Mouse (Mus musculus) urinary bladder, adult 18-20 months (tissue): ENCODE measurements around the gene Vps72.
A peak's percentile ranks its signal among the peaks of the same experiment; 100 is the strongest.
"Not testable (repeated sequence)": the region's sequence is repeated elsewhere in the genome, so short reads cannot be mapped to it uniquely, and the experiment has no call there.

Experiments used
- DNase-seq, 2 experiments: peaks; one replicate each; pipeline ENCODE4 v3.0.0; 2022; ENCODE audit warnings: low spot score in 2 of 2, mixed read lengths in 2 of 2

Vps72 gene

GRCm38 (mm10) chr3:95133680-95134101, 22.9 kb downstream of the Vps72 start, which contains the start of the genes Scnm1 and Lysmd1:
TSS of gene Scnm1 (minus strand) at chr3:95134011.
TSS of gene Lysmd1 (plus strand) at chr3:95134088.
- peak; percentile 52 to 86 for DNase-seq

DNA sequence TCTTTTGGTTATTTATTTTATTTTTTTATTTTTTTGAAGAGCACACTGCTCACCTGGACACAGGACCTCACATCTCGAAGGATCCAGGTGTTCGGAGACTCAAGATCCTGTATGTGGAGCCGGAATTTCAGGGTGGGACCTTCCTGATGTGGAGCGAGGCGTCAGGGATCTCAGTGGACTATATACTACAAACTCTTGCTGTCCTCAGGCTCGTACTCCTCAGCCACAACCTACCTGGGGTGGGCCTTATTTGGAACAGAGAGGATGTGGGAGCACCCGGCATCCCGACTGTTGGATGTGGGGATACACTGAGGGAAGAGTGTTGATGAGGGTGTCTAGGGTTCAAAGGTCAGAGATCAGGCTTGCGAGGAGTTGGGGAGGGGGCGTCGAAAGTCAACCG, 23.3 kb downstream of the Vps72 start:
- DNase-seq, result not testable (repeated sequence)

DNA sequence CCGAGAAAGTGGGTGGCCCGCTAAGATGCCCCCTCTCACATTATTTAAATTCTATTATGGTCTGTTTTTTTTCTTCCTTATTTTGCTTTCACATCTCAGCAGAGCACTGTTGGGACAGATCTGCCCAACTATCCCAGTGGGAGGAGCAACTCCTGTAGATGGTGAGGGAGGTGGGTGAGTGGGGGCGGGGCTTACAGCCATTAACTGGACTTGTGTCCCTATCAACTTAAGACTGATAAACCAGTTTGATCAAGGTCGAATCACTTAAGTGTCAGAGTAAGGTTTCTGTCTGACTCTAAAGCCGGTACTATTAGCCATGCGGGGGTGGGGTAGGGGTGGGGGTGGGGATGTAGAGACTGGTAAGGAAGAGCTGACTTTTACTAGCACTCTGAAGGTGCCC, 24.2 kb downstream of the Vps72 start:
- peak in 1 of 2 experiments; percentile 53 for DNase-seq

DNA sequence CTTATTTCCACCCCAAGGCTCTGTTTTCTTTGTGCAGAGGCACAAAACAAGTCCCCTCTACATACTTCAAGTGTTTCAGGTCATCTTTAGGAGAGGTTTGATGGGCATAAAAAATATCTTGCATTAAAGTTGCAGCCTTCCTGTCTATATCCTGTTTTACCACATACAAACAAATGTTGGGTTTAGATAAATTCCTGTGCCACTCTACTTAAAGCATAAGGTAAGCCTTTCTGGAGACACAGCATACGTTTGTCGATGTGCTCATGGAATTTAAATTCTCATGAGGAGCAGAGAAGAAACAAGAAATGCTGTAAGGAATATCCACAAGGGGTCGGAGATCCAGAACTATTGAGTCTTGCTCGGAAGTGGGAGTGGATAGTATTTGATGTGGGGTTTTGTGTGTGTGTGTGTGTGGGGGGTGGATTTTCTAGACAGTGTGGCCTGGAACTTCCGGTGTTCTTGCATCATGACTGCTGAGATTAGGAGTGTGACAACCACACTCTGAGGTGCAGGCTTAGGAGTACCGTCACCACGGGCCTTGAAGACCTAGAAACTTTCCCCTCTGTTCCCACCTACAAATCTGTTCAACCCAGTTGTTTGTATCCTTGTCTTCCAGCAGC, 24.7 kb downstream of the Vps72 start:
- DNase-seq, result no peak

- DNase-seq, result no peak
Observed at GRCm38 (mm10) chr3:95136336-95136735, 25.5 kb downstream of the Vps72 start.

DNA sequence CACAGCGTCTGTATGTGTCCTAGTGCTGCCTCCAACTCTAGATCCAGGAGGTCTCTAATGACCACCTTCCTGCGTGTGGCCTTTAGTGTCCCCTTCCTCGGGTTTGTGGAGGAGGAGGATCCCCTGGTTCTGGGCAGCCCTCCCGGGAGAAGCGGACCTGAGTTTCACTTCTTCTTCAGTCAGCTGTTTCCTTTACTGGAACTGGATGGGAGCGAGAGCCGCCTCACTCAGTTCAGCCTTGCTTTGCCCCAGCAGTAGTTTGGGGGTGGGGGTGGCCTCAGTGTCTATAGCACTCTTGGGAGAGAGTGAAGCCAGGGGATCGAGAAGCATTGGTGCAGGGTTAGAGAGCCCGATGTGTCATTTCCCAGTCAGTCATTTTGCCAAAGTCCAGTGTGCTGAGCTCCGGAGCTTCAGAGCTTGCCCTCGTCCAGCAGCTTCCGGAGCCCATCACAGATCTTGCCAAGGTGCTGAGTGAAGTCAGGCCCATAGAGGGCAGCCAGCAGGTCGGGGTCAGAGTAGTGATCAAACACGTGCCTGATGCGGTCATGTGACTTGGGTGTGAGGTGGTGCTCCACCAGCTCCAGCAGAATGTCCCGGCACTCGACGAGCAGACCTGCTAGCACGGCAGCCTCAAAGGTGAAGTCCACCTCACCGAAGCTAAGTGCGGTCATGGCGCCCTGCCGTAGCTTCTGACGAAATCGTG, 28.9 kb downstream of the Vps72 start:
- DNase-seq, result no peak

GRCm38 (mm10) chr3:95140289-95140595, 29.4 kb downstream of the Vps72 start:
- DNase-seq, result no peak

DNA sequence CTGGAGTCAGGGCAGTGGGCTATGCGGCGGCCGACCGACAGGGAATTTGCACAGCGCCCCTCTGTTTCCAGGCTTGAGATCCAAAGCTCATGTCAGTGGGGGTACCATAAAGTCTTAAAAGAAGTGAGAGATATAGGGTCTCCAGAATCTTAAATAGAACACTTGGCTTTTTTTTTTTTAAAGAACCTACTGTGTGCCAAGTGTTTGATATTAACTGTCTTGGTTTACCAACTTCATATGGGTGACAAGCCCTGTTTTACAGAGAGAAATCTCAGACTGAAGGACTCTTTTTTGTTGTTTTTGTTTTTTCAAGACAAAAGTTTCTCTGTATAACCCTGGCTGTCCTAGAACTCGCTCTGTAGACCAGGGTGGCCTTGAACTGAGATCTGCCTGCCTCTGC, 30.0 kb downstream of the Vps72 start:
- DNase-seq, result no peak

GRCm38 (mm10) chr3:95141474-95141873, 30.7 kb downstream of the Vps72 start:
- no peak for DNase-seq

DNA sequence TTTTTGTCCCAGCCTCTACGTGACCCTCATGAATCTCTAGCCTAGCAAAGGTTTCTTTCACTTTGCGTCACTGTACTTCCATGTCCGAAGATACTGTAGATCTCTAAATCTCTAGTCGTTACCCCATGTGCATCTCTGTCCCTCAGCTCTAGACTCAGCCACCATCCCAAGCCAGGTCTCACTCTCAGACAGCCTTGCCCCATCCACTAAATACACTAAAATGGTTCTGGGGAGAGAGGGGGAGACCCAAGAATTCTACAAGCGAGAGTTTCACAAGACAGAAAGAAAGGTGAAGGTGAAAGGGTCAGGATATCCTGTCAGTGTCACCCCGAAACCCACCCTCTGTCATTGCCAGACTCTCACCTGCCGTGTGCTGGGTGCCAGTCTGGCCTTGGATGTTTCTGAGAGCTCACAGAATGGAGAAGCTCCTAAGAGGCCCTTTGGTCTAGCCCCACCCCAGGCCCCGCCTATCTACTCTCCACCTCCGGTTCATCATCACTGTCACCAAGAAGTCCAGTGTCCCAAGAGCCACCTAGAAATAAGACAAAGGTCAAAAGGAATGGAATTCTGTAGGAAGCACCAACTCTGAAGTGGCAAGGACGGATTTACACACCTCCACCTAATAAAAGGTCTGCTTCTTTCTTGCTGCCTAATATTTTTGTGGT, 31.3 kb downstream of the Vps72 start, which contains the start of gene Tnfaip8l2:
TSS of gene Tnfaip8l2 (minus strand) at position 409 of the 665 bp plus-strand sequence.
- no peak for DNase-seq

DNA sequence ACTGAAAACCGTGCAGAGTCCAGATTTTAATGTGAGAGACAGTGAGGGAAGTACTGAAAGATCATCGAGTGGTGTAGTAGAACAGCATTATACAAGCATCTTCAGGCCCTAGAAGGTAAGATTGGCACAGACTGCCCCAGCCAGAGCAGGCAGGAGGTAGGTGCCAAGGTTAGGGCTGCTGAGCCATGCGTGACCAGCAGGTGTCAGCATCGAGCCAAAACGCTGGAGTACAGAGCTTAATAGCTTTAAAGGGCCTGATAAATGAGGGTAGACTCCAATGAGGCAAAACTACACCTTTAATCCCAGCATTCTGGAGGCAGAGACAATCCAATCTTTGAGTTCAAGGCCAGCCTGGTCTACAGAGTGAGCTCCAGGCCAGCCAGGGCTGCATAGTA, 31.8 kb downstream of the Vps72 start:
- peak; percentile 74 to 84 for DNase-seq

DNA sequence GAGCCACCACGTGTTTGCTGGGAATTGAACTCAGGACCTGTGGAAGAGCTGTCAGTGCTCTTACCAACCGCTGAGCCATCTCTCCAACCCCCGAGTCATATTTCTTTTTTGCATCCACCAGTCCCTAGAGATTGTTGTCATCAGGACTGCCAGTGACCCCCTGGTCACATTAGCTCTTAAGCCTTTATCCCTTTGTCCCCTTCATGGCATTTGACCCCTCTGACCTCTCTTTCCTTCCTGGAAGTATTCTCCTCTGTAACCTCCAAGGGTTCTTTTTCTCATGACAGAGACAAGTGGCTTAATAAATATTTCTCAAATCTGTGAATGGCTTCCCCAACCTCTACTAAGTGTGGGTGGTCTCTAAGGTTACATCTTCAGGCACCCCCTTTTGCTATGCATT, 37.1 kb downstream of the Vps72 start:
- no peak for DNase-seq

- no peak for DNase-seq
Observed at GRCm38 (mm10) chr3:95153874-95154273, 43.1 kb downstream of the Vps72 start.

GRCm38 (mm10) chr3:95159511-95159986, 48.7 kb downstream of the Vps72 start:
- no peak for DNase-seq

DNA sequence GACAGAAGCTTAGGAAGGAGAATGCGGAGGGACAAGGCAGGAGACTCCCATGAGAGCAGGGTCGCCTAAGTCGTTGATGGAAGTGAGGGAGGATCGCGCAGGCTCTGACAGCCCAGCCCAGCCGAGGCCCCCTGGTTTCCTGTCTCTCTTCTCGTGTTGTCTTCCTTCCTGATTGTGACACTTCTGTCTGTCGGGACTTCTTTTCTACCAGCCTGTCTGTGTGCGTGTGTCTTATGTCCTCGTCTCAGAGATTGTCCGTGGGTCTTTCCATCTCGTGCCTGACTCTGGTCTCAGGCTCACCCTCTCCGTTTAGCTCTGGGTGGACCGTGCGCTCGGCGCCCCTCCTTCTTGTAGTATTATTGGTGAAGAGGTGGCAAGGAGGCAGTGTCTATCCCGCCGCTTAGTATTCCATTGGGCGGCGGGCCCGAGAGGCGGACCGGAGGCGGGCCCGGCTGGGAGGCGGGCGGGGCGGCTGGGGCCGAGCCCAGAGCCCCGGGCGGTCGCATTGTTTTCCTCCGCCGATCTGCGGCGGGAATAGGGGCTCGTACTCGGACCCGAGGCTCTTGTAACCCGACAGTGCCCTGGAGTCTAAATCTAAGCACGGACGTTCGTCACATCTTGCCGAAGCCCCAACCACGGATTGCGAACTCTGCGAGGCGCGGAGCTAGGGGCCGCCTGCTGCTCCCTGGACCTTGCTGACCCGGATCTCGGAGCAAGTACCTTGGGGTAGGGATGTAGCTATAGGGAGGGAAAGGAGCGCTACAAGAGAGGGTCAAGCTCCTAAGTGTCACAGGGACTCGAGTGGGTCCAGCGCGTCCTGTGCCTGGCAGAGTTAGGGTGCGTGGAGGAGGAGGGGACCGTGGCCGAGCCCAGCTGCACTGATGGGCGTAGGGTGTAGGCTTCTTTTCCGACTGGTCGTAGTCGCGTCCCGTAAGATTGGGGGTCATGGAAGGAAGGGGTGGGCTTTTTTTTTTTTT, 49.5 kb downstream of the Vps72 start, which contains the start of gene Sema6c:
TSS of gene Sema6c (plus strand) at position 471 of the 977 bp plus-strand sequence.
- DNase-seq, result peak; percentile 81 to 86

DNA sequence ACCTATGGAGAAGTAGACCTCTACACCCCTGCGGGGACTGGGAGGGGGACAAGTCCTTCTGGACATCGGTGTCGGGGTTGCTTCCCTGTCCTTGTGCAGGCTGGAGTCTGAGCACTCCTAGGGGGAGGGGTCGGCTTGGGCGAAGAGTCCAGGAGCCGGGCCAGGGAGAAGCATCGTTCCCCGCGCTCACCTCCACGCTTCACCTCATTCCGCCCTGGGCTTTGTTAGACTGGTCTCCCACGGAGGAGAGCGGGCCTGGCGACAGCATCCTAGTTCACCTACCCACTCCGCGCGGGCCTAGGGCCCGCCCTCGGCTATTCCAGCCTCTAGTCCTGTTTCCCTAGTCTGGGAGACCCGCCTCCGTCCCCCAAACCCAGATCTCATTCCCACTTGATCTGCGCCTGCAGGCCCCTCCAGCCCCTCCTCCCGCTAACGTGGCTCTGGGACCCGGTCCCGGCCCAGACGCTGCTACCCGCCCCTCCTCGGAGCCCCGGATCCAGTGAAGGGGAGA, 50.3 kb downstream of the Vps72 start:
- DNase-seq, result no peak

- no peak for DNase-seq
Observed at GRCm38 (mm10) chr3:95161618-95162344, 51.0 kb downstream of the Vps72 start.

GRCm38 (mm10) chr3:95162345-95162628, 51.5 kb downstream of the Vps72 start:
- DNase-seq, result no peak

GRCm38 (mm10) chr3:95163419-95164255, 52.8 kb downstream of the Vps72 start:
- DNase-seq, result no peak

GRCm38 (mm10) chr3:95164256-95164550, 53.4 kb downstream of the Vps72 start:
- DNase-seq, result no peak
